Mouse (Mus musculus) cortical plate, adult 2 months (tissue): ENCODE measurements around the gene Lrrc8d.

Experiments used
- CTCF ChIP-seq: fragments of 200-500 bp; IDR thresholded peaks from 2 replicates; pipeline ENCODE4 v1.5.1; 2011; ENCODE audit warnings: mild to moderate bottlenecking, control low read depth, low read length; ENCODE audit not compliant: insufficient read depth; ENCODE audit errors: extremely low read depth
- POLR2A ChIP-seq: fragments of 200-500 bp; IDR thresholded peaks from 2 replicates; pipeline ENCODE4 v1.6.1; 2011; ENCODE audit warnings: mild to moderate bottlenecking, low read length, control low read depth; ENCODE audit not compliant: insufficient read depth; ENCODE audit errors: extremely low read depth

- TF ChIP-seq CTCF (no peak), POLR2A (no peak)
These were observed 58.2 kb downstream of the Lrrc8d start for GRCm38 (mm10) chr5:105757978-105758377.
